Mouse (Mus musculus) ES-E14 (cell line): ENCODE measurements around the gene Btbd2.

Experiments used
- HCFC1 ChIP-seq: IDR thresholded peaks from 2 replicates; pipeline ENCODE4 v1.6.1; 2012; ENCODE audit warnings: low read length, inconsistent platforms, borderline replicate concordance; ENCODE audit not compliant: insufficient read depth
- MAFK ChIP-seq: IDR thresholded peaks from 2 replicates; pipeline ENCODE4 v1.6.1; 2014; ENCODE audit warnings: mild to moderate bottlenecking, low read depth, low read length, inconsistent platforms; ENCODE audit not compliant: insufficient read depth
- ZNF384 ChIP-seq: IDR thresholded peaks from 2 replicates; pipeline ENCODE4 v1.6.1; 2012; ENCODE audit warnings: low read depth, low read length, inconsistent platforms

DNA sequence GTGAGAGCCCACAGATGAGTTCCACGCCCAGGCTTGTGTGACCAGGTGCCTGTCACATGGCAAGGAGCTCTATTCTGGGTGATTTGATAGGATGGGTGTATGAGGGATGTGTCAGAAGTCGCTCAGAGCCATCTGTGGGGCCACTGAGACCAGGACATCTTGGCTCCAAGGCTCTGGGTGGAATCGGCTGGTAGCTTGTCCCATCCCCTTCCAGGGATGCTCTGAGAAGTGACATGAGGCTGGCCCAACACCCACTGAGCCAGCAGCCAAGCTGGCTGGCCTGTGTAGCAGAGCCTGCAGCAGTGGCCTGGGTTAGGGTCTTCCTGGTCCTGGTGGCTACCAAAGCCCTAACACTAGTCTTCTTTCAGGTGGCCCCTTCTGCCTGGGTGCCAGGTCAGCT is 48.4 kb downstream of the Btbd2 start:
- TF ChIP-seq HCFC1: no peak
- TF ChIP-seq MAFK: no peak
- TF ChIP-seq ZNF384: no peak
